ENCODE assay signal across 8 mouse cellular contexts in genomic region chr2:168231471-168231829, GRCm38 (mm10). TPM values are rescaled to one million over a fixed set of nuclear protein-coding genes. Genes with fewer than 3 reads are reported as not detected.
A peak's percentile ranks its signal among the peaks of the same experiment; 100 is the strongest.
DNase-seq lines count a peak whose midpoint lies in the region; ATAC-seq and TF ChIP-seq lines count a peak whose summit lies in the region.

No protein-coding gene starts in this region.

- no peaks in the 10 kb centered on the region for H3K9me3 ChIP-seq in kidney, embryonic 14.5 days (ENCODE audit: control insufficient read depth, low read length)
- H3K9me3 ChIP-seq in midbrain, embryonic 11.5 days (ENCODE audit: control insufficient read depth, low read length), result no peaks in the 10 kb centered on the region

- peak overlapping the region; percentile 99 for H3K4me2 ChIP-seq in kidney, embryonic 14.5 days (replicated peaks; ENCODE audit: low read depth, low read length)
- H3K4me2 ChIP-seq in midbrain, embryonic 11.5 days, result peak overlapping the region; percentile 99

- H3K4me3 ChIP-seq in kidney, embryonic 14.5 days (ENCODE audit: low read length), result peak overlapping the region; percentile 84
- peak overlapping the region; percentile 80 for H3K4me3 ChIP-seq in bone marrow macrophage, adult 2 months (ENCODE audit: insufficient read depth, low read length)
- peak overlapping the region; percentile 99 for H3K4me3 ChIP-seq in midbrain, embryonic 11.5 days (ENCODE audit: low read depth, low read length)

- peaks cover 19% of the 10 kb centered on the region for H3K4me1 ChIP-seq in kidney, embryonic 14.5 days (ENCODE audit: control insufficient read depth, insufficient read depth, low read length)
- H3K4me1 ChIP-seq in bone marrow macrophage, adult 2 months (ENCODE audit: control insufficient read depth, insufficient read depth, low read length), result peaks cover 18% of the 10 kb centered on the region
- H3K4me1 ChIP-seq in midbrain, embryonic 11.5 days (ENCODE audit: control insufficient read depth, insufficient read depth, low read length), result peaks cover 19% of the 10 kb centered on the region

- H3K27ac ChIP-seq in kidney, embryonic 14.5 days (ENCODE audit: low read depth, low read length), result no peak overlapping the region
- H3K27ac ChIP-seq in bone marrow macrophage, adult 2 months (ENCODE audit: insufficient read depth, low read depth, low read length), result no peak overlapping the region
- no peak overlapping the region for H3K27ac ChIP-seq in midbrain, embryonic 11.5 days (ENCODE audit: low read depth, low read length)

- H3K36me3 ChIP-seq in kidney, embryonic 14.5 days (ENCODE audit: control insufficient read depth, insufficient read depth, low read length), result peaks cover 9% of the 10 kb centered on the region
- H3K36me3 ChIP-seq in midbrain, embryonic 11.5 days (ENCODE audit: control insufficient read depth, insufficient read depth, low read length), result no peaks in the 10 kb centered on the region

- intact Hi-C loops in left cerebral cortex, postnatal 4 days (cut with DNase I), result no loop called here

- TF ChIP-seq POLR2A in bone marrow macrophage, adult 2 months (IDR thresholded peaks at IDR 0.05; ENCODE audit: borderline replicate concordance, low read depth, low read length), result no peak

- no peak for ATAC-seq in kidney, embryonic 14.5 days (ENCODE audit: low FRiP score, low TSS enrichment)
- ATAC-seq in midbrain, embryonic 11.5 days (ENCODE audit: low FRiP score), result no peak

- DNase-seq in kidney, postnatal 10 days, result no peak
- peak; percentile 25 for DNase-seq in heart, postnatal 4 days
- peak; percentile 41 for DNase-seq in midbrain, embryonic 11.5 days (ENCODE audit: low spot score, missing footprints)
- no peak for DNase-seq in left cerebral cortex, postnatal 4 days
- no peak for DNase-seq in gastrocnemius, adult 18-20 months (ENCODE audit: low spot score)
- DNase-seq in cerebellum, postnatal 4 days (ENCODE audit: low spot score in 2 of 2), result no peak

- WGBS in kidney, embryonic 14.5 days, result 60% methylated on average over 33 of the region's 33 CpGs
- WGBS in midbrain, embryonic 11.5 days, result 73% methylated on average over 31 of the region's 33 CpGs

- no peaks in the 10 kb centered on the region; the same call in 1 of the 2 replicates for H3K27me3 ChIP-seq in kidney, embryonic 14.5 days (ENCODE audit: control insufficient read depth, insufficient read depth, low read length)
- H3K27me3 ChIP-seq in midbrain, embryonic 11.5 days (ENCODE audit: control insufficient read depth, insufficient read depth, low read length), result no peaks in the 10 kb centered on the region

- TF ChIP-seq CTCF in bone marrow macrophage, adult 2 months (IDR thresholded peaks at IDR 0.05; ENCODE audit: low read depth, low read length), result no peak

- H3K9ac ChIP-seq in kidney, embryonic 14.5 days (ENCODE audit: low read depth, low read length), result peak overlapping the region; percentile 79
- peak overlapping the region; percentile 87 for H3K9ac ChIP-seq in midbrain, embryonic 11.5 days (ENCODE audit: low read length)

RNA-seq across cellular contexts. Expression of gene Mocs3, which starts 1.0 kb away (rescaled TPM):
- polyA plus RNA-seq in kidney, embryonic 14.5 days (2014; fragmentation: Nextera tagmentation; extraction: Ambion mirVana), result 8.8 and 10.1 TPM in 2 replicates
- 5.3 and 6.5 TPM in 2 replicates for polyA plus RNA-seq in bone marrow macrophage, adult 2 months (2012; ENCODE audit: insufficient read depth, insufficient read length, missing spikeins)
- total RNA-seq in heart, postnatal 4 days (2021), result 1 to 10 TPM; 6.7 to 8.1 TPM
- 8.0 TPM in 2 replicates for polyA plus RNA-seq in midbrain, embryonic 11.5 days (2014; fragmentation: Nextera tagmentation; extraction: Ambion mirVana)
- total RNA-seq in left cerebral cortex, postnatal 4 days (2021), result 10 to 100 TPM; 15.5 to 17.7 TPM
- total RNA-seq in gastrocnemius, adult 18-20 months (2021), result 1 to 10 TPM; 5.0 to 5.1 TPM

RNA-seq across cellular contexts. Expression of gene Dpm1, which starts 1.1 kb away (rescaled TPM):
- 82.3 and 84.0 TPM in 2 replicates for polyA plus RNA-seq in kidney, embryonic 14.5 days (2014; fragmentation: Nextera tagmentation; extraction: Ambion mirVana)
- polyA plus RNA-seq in bone marrow macrophage, adult 2 months (2012; ENCODE audit: insufficient read depth, insufficient read length, missing spikeins), result 94.1 and 124 TPM in 2 replicates
- total RNA-seq in heart, postnatal 4 days (2021), result 10 to 100 TPM; 50.8 to 60.8 TPM
- 75.4 and 92.2 TPM in 2 replicates for polyA plus RNA-seq in midbrain, embryonic 11.5 days (2014; fragmentation: Nextera tagmentation; extraction: Ambion mirVana)
- 10 to 100 TPM; 29.7 to 41.5 TPM for total RNA-seq in left cerebral cortex, postnatal 4 days (2021)
- total RNA-seq in gastrocnemius, adult 18-20 months (2021), result 10 to 100 TPM; 75.5 to 85.3 TPM

RNA-seq across cellular contexts. Expression of gene Gm20716, which starts 1.3 kb away (rescaled TPM):
- polyA plus RNA-seq in kidney, embryonic 14.5 days (2014; fragmentation: Nextera tagmentation; extraction: Ambion mirVana), result 29.9 and 35.7 TPM in 2 replicates
- 33.3 and 35.3 TPM in 2 replicates for polyA plus RNA-seq in bone marrow macrophage, adult 2 months (2012; ENCODE audit: insufficient read depth, insufficient read length, missing spikeins)
- total RNA-seq in heart, postnatal 4 days (2021), result 10 to 100 TPM; 23.0 to 32.3 TPM
- polyA plus RNA-seq in midbrain, embryonic 11.5 days (2014; fragmentation: Nextera tagmentation; extraction: Ambion mirVana), result 23.8 and 24.6 TPM in 2 replicates
- total RNA-seq in left cerebral cortex, postnatal 4 days (2021), result 10 to 100 TPM; 28.5 to 33.7 TPM
- 10 to 100 TPM; 10.1 to 14.1 TPM for total RNA-seq in gastrocnemius, adult 18-20 months (2021)

RNA-seq across cellular contexts. Expression of gene Adnp, which starts 24.5 kb away (rescaled TPM):
- 3.8 and 4.0 TPM in 2 replicates for polyA plus RNA-seq in kidney, embryonic 14.5 days (2014; fragmentation: Nextera tagmentation; extraction: Ambion mirVana)
- 15.9 and 16.3 TPM in 2 replicates for polyA plus RNA-seq in bone marrow macrophage, adult 2 months (2012; ENCODE audit: insufficient read depth, insufficient read length, missing spikeins)
- 10 to 100 TPM; 69.1 to 70.2 TPM for total RNA-seq in heart, postnatal 4 days (2021)
- polyA plus RNA-seq in midbrain, embryonic 11.5 days (2014; fragmentation: Nextera tagmentation; extraction: Ambion mirVana), result 6.0 and 9.7 TPM in 2 replicates
- 100 to 1,000 TPM; 146 to 147 TPM for total RNA-seq in left cerebral cortex, postnatal 4 days (2021)
- 10 to 100 TPM; 14.4 to 15.6 TPM for total RNA-seq in gastrocnemius, adult 18-20 months (2021)

RNA-seq across cellular contexts. Expression of gene Kcng1, which starts 50.1 kb away (rescaled TPM):
- 0.33 and 0.62 TPM in 2 replicates for polyA plus RNA-seq in kidney, embryonic 14.5 days (2014; fragmentation: Nextera tagmentation; extraction: Ambion mirVana)
- not detected in 2 replicates for polyA plus RNA-seq in bone marrow macrophage, adult 2 months (2012; ENCODE audit: insufficient read depth, insufficient read length, missing spikeins)
- under 1 TPM in 1 of 2 experiments, not detected in 1; 0.07 TPM for total RNA-seq in heart, postnatal 4 days (2021)
- 1.2 and 1.7 TPM in 2 replicates for polyA plus RNA-seq in midbrain, embryonic 11.5 days (2014; fragmentation: Nextera tagmentation; extraction: Ambion mirVana)
- 10 to 100 TPM; 34.4 to 34.5 TPM for total RNA-seq in left cerebral cortex, postnatal 4 days (2021)
- under 1 TPM in 1 of 2 experiments, not detected in 1; 0.09 TPM for total RNA-seq in gastrocnemius, adult 18-20 months (2021)

Comparison
In these comparisons a context has a peak if more than half of its experiments do, and no peak if none do; other contexts are left out.
1. DNase-seq: peak in heart, postnatal 4 days (single experiment) and midbrain, embryonic 11.5 days (single experiment); none in kidney, postnatal 10 days (single experiment), left cerebral cortex, postnatal 4 days (single experiment), gastrocnemius, adult 18-20 months (single experiment) and cerebellum, postnatal 4 days (0 of 2).
2. Peak in every context shown above with its lines, with median percentiles within 50 percentile points of each other: H3K4me3 ChIP-seq.